Mouse (Mus musculus): Measurements from ENCODE around the gene Maz.
A peak's percentile ranks its signal among the peaks of the same experiment; 100 is the strongest.

DNA sequence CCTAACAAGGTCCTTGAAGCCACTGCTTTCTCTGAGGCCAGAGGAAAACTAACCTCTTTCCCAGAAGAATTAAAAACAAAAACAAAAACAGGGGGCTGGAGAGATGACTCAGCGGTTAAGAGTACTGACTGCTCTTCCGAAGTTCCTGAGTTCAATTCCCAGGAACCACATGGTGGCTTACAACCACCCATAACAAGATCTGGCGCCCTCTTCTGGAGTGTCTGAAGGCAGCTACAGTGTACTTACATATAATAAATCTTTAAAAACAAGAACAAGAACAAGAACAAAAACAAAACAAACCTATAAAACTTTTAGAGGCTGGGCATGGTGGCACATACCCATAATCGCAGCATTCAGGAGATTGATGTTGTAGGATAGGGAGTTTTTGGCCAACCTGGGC lies 30.4 kb downstream of the Maz start:
- TF ChIP-seq CTCF (IDR thresholded peaks at IDR 0.05; ENCODE audit: low read depth) (peak; percentile 6; the same call in 1 of the 2 replicates), EP300 (IDR thresholded peaks at IDR 0.05; ENCODE audit: low read depth) (no peak)

Data from heart, postnatal 0 days (tissue).